Mouse (Mus musculus): Measurements from ENCODE around the gene Fhit. TPM values are rescaled to one million over a fixed set of nuclear protein-coding genes. Genes with fewer than 3 reads are reported as not detected.

Gene Fhit
- polyA plus RNA-seq, 1 experiment from 2014 or later = 1.7 TPM

DNA sequence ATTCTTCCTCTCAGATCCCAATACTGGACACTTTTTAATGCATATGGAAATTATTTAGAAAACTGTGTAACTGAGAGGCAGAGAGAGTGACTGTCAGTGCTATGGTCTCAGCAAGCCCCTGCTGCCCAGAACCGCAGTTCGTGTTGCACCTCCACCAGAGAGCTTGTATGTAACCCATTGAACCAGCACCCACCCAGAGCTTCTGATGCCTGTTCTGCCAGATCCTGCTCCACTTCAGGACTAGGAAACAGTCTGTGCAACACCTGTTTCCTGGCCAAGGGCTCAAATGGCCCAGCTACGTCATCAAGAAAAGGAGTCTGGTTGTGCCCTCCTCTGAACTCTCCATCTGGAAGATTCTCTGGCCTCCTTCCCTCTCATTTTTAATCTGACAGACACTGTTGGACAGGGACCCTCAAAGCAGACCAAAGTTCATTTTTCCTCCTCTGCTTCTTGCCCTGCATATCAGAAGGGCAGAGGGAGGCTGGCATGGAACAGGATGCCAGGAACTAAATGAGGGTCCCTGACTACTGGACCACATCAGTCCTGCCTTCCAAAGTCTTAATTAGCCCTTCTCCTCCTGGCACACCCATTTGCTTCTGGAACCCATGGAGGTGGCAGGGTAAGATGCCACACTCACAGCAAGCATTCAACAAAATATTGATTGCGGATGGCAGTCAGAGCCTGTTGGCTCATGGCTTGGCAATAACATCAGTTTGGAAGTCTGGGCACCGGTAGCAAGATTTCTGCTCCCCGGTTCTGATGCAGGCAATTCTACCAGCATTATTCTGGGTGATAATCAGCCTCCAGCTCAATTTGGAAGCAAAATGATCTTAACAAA is 29.0 kb downstream of the Fhit start:
- DNase-seq (ENCODE audit: low spot score) = no peak
- WGBS = 89% methylated on average over 6 of the region's 6 CpGs
- Histone ChIP-seq H3K27ac (replicated peaks; ENCODE audit: low read depth, low read length) (no peak overlapping the region), H3K4me2 (ENCODE audit: low read depth, severe bottlenecking) (no peak overlapping the region), H3K27me3 (ENCODE audit: control insufficient read depth, insufficient read depth, low read length) (no peaks in the 10 kb centered on the region), H3K4me3 (ENCODE audit: low read depth, low read length) (no peak overlapping the region), H3K9ac (ENCODE audit: low read length) (no peak overlapping the region), H3K36me3 (ENCODE audit: control insufficient read depth, insufficient read depth, low read length) (no peaks in the 10 kb centered on the region), H3K4me1 (ENCODE audit: control insufficient read depth, insufficient read depth, low read length) (no peaks in the 10 kb centered on the region), H3K9me3 (ENCODE audit: control insufficient read depth, low read length) (no peaks in the 10 kb centered on the region)
- no peak for ATAC-seq (ENCODE audit: insufficient number of reproducible peaks, low FRiP score, low TSS enrichment, low read depth)

DNA sequence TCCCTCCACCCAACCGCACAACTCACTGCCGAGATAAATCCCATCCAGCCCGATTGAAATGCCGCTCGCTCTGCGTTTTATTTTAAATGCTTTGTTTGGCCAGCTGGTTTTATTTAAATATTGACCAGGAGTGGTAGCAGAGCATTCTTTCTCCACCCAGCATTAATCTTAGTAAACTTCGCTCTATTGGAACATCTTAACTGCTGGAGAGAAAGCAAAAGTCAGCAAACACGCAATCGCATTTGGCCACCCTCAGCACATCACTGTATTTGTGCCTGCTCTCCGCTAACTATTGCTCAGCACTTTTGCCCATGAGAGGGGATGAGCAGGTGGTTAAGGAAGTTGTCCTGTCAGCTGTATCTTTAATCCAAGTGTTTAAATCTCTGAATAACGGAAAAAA is 36.7 kb downstream of the Fhit start:
- Histone ChIP-seq H3K9ac (ENCODE audit: low read length) (no peak overlapping the region), H3K4me3 (ENCODE audit: low read depth, low read length) (no peak overlapping the region), H3K27me3 (ENCODE audit: control insufficient read depth, insufficient read depth, low read length) (no peaks in the 10 kb centered on the region), H3K4me1 (ENCODE audit: control insufficient read depth, insufficient read depth, low read length) (no peaks in the 10 kb centered on the region), H3K9me3 (ENCODE audit: control insufficient read depth, low read length) (no peaks in the 10 kb centered on the region), H3K36me3 (ENCODE audit: control insufficient read depth, insufficient read depth, low read length) (no peaks in the 10 kb centered on the region), H3K4me2 (ENCODE audit: low read depth, severe bottlenecking) (no peak overlapping the region), H3K27ac (replicated peaks; ENCODE audit: low read depth, low read length) (no peak overlapping the region)
- ATAC-seq (ENCODE audit: insufficient number of reproducible peaks, low FRiP score, low TSS enrichment, low read depth) = no peak
- no peak for DNase-seq (ENCODE audit: low spot score)
- WGBS = 84% methylated on average over 11 of the region's 11 CpGs

DNA sequence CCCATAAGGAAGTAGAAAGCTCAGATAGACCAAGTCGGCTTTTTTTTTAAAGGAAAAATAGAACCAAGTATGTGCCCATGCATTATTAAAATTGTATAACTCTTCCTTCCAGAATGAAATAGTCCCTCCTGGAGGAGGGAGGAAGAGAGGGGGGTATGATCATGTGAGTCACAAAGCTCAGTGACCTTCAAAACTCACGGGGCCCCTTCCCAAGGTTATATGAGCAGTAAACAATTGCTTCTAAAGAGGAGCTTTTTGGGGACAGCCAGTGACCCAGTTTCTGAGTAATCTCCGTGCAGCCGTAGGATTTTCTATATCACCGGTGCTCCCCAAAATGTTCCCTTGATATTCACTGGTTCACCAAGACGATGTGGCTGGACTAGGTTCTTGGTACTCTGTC is 42.8 kb downstream of the Fhit start:
- no peak overlapping the region for H3K9ac ChIP-seq (ENCODE audit: low read length)
- no peak for DNase-seq (ENCODE audit: low spot score)
- H3K4me1 ChIP-seq (ENCODE audit: control insufficient read depth, insufficient read depth, low read length) = no peaks in the 10 kb centered on the region
- H3K36me3 ChIP-seq (ENCODE audit: control insufficient read depth, insufficient read depth, low read length) = no peaks in the 10 kb centered on the region
- H3K4me3 ChIP-seq (ENCODE audit: low read depth, low read length) = no peak overlapping the region
- 91% methylated on average over 6 of the region's 6 CpGs for WGBS
- H3K4me2 ChIP-seq (ENCODE audit: low read depth, severe bottlenecking) = no peak overlapping the region
- no peak overlapping the region for H3K27ac ChIP-seq (replicated peaks; ENCODE audit: low read depth, low read length)
- H3K27me3 ChIP-seq (ENCODE audit: control insufficient read depth, insufficient read depth, low read length) = no peaks in the 10 kb centered on the region
- no peaks in the 10 kb centered on the region for H3K9me3 ChIP-seq (ENCODE audit: control insufficient read depth, low read length)
- ATAC-seq (ENCODE audit: insufficient number of reproducible peaks, low FRiP score, low TSS enrichment, low read depth) = no peak

DNA sequence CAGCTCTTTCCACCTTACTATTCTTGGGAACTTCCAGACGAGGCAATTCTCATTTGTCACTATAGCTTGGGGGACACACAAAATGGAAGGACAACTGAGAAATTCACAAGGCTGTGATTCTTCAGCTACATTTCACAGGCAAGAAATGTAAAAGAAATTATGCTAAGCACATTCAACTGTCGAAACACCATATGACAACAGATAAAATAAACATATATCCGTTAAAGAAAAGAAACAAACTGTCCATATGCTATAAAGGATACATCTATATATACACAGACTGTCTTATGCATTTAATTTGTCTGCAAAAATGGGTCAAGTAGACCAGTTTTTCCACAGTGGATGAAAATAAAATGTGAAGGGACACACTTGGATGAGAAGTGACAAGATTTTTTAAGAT is 76.2 kb downstream of the Fhit start:
- Histone ChIP-seq H3K9ac (ENCODE audit: low read length) (no peak overlapping the region), H3K4me1 (ENCODE audit: control insufficient read depth, insufficient read depth, low read length) (no peaks in the 10 kb centered on the region), H3K9me3 (ENCODE audit: control insufficient read depth, low read length) (no peaks in the 10 kb centered on the region), H3K4me3 (ENCODE audit: low read depth, low read length) (no peak overlapping the region), H3K27ac (replicated peaks; ENCODE audit: low read depth, low read length) (no peak overlapping the region), H3K36me3 (ENCODE audit: control insufficient read depth, insufficient read depth, low read length) (no peaks in the 10 kb centered on the region), H3K4me2 (ENCODE audit: low read depth, severe bottlenecking) (no peak overlapping the region), H3K27me3 (ENCODE audit: control insufficient read depth, insufficient read depth, low read length) (no peaks in the 10 kb centered on the region)
- ATAC-seq (ENCODE audit: insufficient number of reproducible peaks, low FRiP score, low TSS enrichment, low read depth) (no peak), DNase-seq (ENCODE audit: low spot score) (no peak)
- 87% methylated on average over 3 of the region's 3 CpGs for WGBS

DNA sequence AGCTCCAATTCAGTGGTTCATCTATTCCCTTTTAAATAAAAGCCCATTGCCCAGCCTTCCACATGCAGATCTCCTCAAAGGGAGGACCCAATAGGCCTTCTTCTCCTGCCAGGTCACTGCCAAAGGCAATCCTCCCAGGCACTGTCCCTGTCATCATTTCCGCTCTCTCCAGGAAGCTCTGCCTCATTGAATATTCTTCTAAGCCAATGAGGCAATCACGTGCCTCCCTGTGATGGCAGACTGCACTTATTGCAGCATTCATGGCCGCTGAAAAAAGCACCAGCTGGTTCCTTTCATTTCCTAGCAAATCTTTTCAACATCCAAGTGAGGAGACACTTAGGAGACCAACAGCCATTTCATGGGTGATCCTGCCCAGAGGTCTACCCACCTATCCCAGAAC is 77.9 kb downstream of the Fhit start:
- Histone ChIP-seq H3K4me3 (ENCODE audit: low read depth, low read length) (no peak overlapping the region), H3K27me3 (ENCODE audit: control insufficient read depth, insufficient read depth, low read length) (no peaks in the 10 kb centered on the region), H3K36me3 (ENCODE audit: control insufficient read depth, insufficient read depth, low read length) (no peaks in the 10 kb centered on the region), H3K4me1 (ENCODE audit: control insufficient read depth, insufficient read depth, low read length) (no peaks in the 10 kb centered on the region), H3K4me2 (ENCODE audit: low read depth, severe bottlenecking) (no peak overlapping the region), H3K9ac (ENCODE audit: low read length) (no peak overlapping the region), H3K27ac (replicated peaks; ENCODE audit: low read depth, low read length) (no peak overlapping the region), H3K9me3 (ENCODE audit: control insufficient read depth, low read length) (no peaks in the 10 kb centered on the region)
- ATAC-seq (ENCODE audit: insufficient number of reproducible peaks, low FRiP score, low TSS enrichment, low read depth) (no peak), DNase-seq (ENCODE audit: low spot score) (no peak)
- 68% methylated on average over 3 of the region's 3 CpGs for WGBS

DNA sequence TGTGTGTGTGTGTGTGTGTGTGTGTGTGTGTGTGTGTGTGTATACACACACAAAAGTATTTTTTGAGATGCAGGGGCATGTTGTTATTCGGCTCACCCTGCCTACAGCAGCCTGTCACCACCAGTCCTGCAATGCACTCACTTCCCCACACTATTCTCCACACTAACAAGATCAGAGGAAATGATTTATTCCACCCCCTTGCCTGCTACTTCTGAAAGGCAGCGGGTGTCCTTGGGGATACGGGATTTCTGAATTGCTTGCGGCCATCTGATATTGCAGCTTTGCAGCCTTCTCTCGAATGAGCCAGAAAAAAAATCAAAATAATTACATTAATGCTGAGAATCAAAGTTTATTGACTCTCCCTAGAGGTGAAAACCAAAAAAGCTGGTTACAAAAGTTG is 78.4 kb downstream of the Fhit start:
- WGBS = 57% methylated on average over 5 of the region's 5 CpGs
- DNase-seq (ENCODE audit: low spot score) (no peak), ATAC-seq (ENCODE audit: insufficient number of reproducible peaks, low FRiP score, low TSS enrichment, low read depth) (no peak)

DNA sequence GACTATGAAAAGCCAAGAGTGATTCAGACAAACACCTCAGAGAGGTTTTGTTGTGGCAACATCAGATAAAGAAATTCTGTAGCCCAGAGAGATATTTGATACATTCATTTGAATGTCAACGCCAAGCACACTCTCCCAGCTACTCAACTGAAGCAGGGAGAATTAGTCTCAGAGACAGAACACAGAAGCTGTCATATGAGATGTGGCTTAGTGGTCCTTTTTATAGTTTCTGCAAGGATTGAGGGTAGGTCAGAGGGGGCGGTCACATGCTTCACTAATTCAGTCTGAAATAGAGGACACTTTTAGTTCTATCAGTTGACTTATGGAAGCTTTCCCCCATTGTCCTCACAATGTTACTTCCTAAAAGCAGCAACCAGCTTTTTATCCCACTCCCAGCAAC is 98.2 kb downstream of the Fhit start:
- no peak overlapping the region for H3K4me3 ChIP-seq (ENCODE audit: low read depth, low read length)
- no peaks in the 10 kb centered on the region for H3K4me1 ChIP-seq (ENCODE audit: control insufficient read depth, insufficient read depth, low read length)
- DNase-seq (ENCODE audit: low spot score) (no peak), ATAC-seq (ENCODE audit: insufficient number of reproducible peaks, low FRiP score, low TSS enrichment, low read depth) (no peak)
- no peaks in the 10 kb centered on the region for H3K27me3 ChIP-seq (ENCODE audit: control insufficient read depth, insufficient read depth, low read length)
- no peaks in the 10 kb centered on the region for H3K9me3 ChIP-seq (ENCODE audit: control insufficient read depth, low read length)
- no peaks in the 10 kb centered on the region for H3K36me3 ChIP-seq (ENCODE audit: control insufficient read depth, insufficient read depth, low read length)
- WGBS = 86% methylated on average over 2 of the region's 2 CpGs
- no peak overlapping the region for H3K27ac ChIP-seq (replicated peaks; ENCODE audit: low read depth, low read length)
- no peak overlapping the region for H3K4me2 ChIP-seq (ENCODE audit: low read depth, severe bottlenecking)
- H3K9ac ChIP-seq (ENCODE audit: low read length) = no peak overlapping the region

More for the DNA sequence above, 78.4 kb downstream of the Fhit start:
- no peaks in the 10 kb centered on the region for H3K36me3 ChIP-seq (ENCODE audit: control insufficient read depth, insufficient read depth, low read length)
- no peaks in the 10 kb centered on the region for H3K4me1 ChIP-seq (ENCODE audit: control insufficient read depth, insufficient read depth, low read length)
- H3K9me3 ChIP-seq (ENCODE audit: control insufficient read depth, low read length) = no peaks in the 10 kb centered on the region
- no peak overlapping the region for H3K4me3 ChIP-seq (ENCODE audit: low read depth, low read length)
- H3K9ac ChIP-seq (ENCODE audit: low read length) = no peak overlapping the region
- no peaks in the 10 kb centered on the region for H3K27me3 ChIP-seq (ENCODE audit: control insufficient read depth, insufficient read depth, low read length)
- no peak overlapping the region for H3K27ac ChIP-seq (replicated peaks; ENCODE audit: low read depth, low read length)
- no peak overlapping the region for H3K4me2 ChIP-seq (ENCODE audit: low read depth, severe bottlenecking)

DNA sequence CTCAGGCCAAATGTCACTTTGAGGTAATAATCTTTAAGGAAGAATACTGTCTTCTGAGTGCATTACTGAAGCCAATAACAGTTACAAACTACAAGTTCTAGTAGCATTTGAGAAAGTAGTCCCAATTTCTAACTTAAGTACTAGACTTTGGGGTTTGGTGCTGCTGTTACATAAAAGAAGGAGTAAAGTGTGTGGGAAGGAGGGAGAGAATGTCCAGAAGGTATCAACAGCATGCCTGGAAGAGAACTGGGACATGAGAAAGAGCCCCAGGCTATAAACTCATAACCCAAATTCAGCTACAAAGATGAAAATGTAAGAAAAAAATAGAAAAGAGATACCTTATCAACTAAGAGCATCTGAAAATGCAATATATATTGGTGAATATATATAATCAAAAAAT is 101.6 kb downstream of the Fhit start:
- no peak overlapping the region for H3K27ac ChIP-seq (replicated peaks; ENCODE audit: low read depth, low read length)
- no peaks in the 10 kb centered on the region for H3K4me1 ChIP-seq (ENCODE audit: control insufficient read depth, insufficient read depth, low read length)
- no peaks in the 10 kb centered on the region for H3K27me3 ChIP-seq (ENCODE audit: control insufficient read depth, insufficient read depth, low read length)
- no peak overlapping the region for H3K4me3 ChIP-seq (ENCODE audit: low read depth, low read length)
- DNase-seq (ENCODE audit: low spot score) (no peak), ATAC-seq (ENCODE audit: insufficient number of reproducible peaks, low FRiP score, low TSS enrichment, low read depth) (no peak)
- H3K9me3 ChIP-seq (ENCODE audit: control insufficient read depth, low read length) = no peaks in the 10 kb centered on the region
- H3K9ac ChIP-seq (ENCODE audit: low read length) = no peak overlapping the region
- H3K36me3 ChIP-seq (ENCODE audit: control insufficient read depth, insufficient read depth, low read length) = no peaks in the 10 kb centered on the region
- H3K4me2 ChIP-seq (ENCODE audit: low read depth, severe bottlenecking) = no peak overlapping the region

Measured in limb, embryonic 11.5 days (tissue).